Mouse (Mus musculus) lung, adult 18-20 months (tissue): ENCODE results near the gene Cd80.
A peak's percentile ranks its signal among the peaks of the same experiment; 100 is the strongest.
"Not testable (repeated sequence)": the region's sequence is repeated elsewhere in the genome, so short reads cannot be mapped to it uniquely, and the experiment has no call there.

ENCODE experiments used
- DNase-seq, 2 experiments: peaks; one replicate each; pipeline ENCODE4 v3.0.0; 2022; ENCODE audit warnings: mixed read lengths in 2 of 2

The Cd80 gene

GRCm38 (mm10) chr16:38455511-38456418, at the start of gene Cd80:
Gene Cd80 (plus strand): TSS chr16:38455561.
- DNase-seq, result no peak

- no peak for DNase-seq
These were observed 49.1 kb upstream of the Cd80 start for GRCm38 (mm10) chr16:38406293-38406692.

GRCm38 (mm10) chr16:38406708-38407107, 48.7 kb upstream of the Cd80 start:
- DNase-seq, result no peak

- no peak for DNase-seq
These were observed 47.8 kb upstream of the Cd80 start for GRCm38 (mm10) chr16:38407584-38407983.

- no peak for DNase-seq
These were observed 46.9 kb upstream of the Cd80 start for GRCm38 (mm10) chr16:38408416-38408815.

- DNase-seq, result no peak
These were observed 40.4 kb upstream of the Cd80 start for GRCm38 (mm10) chr16:38414953-38415352.

GRCm38 (mm10) chr16:38425374-38425773, 30.0 kb upstream of the Cd80 start:
- no peak for DNase-seq

- DNase-seq, result no peak
These were observed 29.6 kb upstream of the Cd80 start for GRCm38 (mm10) chr16:38425799-38426198.

GRCm38 (mm10) chr16:38431446-38432185, 23.7 kb upstream of the Cd80 start:
- no peak for DNase-seq

GRCm38 (mm10) chr16:38432498-38433425, 22.6 kb upstream of the Cd80 start, which contains the start of gene Pla1a:
Gene Pla1a (minus strand): TSS chr16:38433145.
- peak in 1 of 2 experiments; percentile 36 for DNase-seq

GRCm38 (mm10) chr16:38433514-38433913, 21.8 kb upstream of the Cd80 start:
- no peak for DNase-seq

- DNase-seq, result no peak
These were observed 21.0 kb upstream of the Cd80 start for GRCm38 (mm10) chr16:38434295-38434795.

GRCm38 (mm10) chr16:38439190-38439589, 16.2 kb upstream of the Cd80 start:
- no peak for DNase-seq

GRCm38 (mm10) chr16:38440403-38440802, 15.0 kb upstream of the Cd80 start:
- no peak for DNase-seq

GRCm38 (mm10) chr16:38441611-38442010, 13.8 kb upstream of the Cd80 start:
- DNase-seq, result no peak

- DNase-seq, result no peak
These were observed 13.1 kb upstream of the Cd80 start for GRCm38 (mm10) chr16:38442216-38442615.

GRCm38 (mm10) chr16:38443721-38444464, 11.5 kb upstream of the Cd80 start:
- DNase-seq, result no peak

GRCm38 (mm10) chr16:38445046-38445445, 10.3 kb upstream of the Cd80 start:
- no peak for DNase-seq

- DNase-seq, result no peak
These were observed 9.8 kb upstream of the Cd80 start for GRCm38 (mm10) chr16:38445576-38445975.

GRCm38 (mm10) chr16:38446141-38446540, 9.2 kb upstream of the Cd80 start:
- not testable (repeated sequence) for DNase-seq

- no peak for DNase-seq
These were observed 8.0 kb upstream of the Cd80 start for GRCm38 (mm10) chr16:38447366-38447765.

- DNase-seq, result no peak
These were observed 6.9 kb upstream of the Cd80 start for GRCm38 (mm10) chr16:38448458-38448857.
